Comparison of ENCODE assay signal across 8 mouse cellular contexts in genomic region chr9:77427292-77428114, GRCm38 (mm10).
A peak's percentile ranks its signal among the peaks of the same experiment; 100 is the strongest.
DNase-seq lines count a peak whose midpoint lies in the region; ATAC-seq and TF ChIP-seq lines count a peak whose summit lies in the region.

No protein-coding gene starts in this region.

- no peaks in the 10 kb centered on the region for H3K79me2 ChIP-seq in heart, adult 2 months (replicated peaks; ENCODE audit: control insufficient read depth, insufficient read depth, low read length)

- peaks cover 5% of the 10 kb centered on the region for H3K4me1 ChIP-seq in heart, adult 2 months (ENCODE audit: control insufficient read depth, insufficient read depth, low read length)
- H3K4me1 ChIP-seq in lung, adult 2 months (ENCODE audit: control insufficient read depth, insufficient read depth, low read length) = peaks cover 8% of the 10 kb centered on the region
- peaks cover 15% of the 10 kb centered on the region for H3K4me1 ChIP-seq in neural tube, embryonic 15.5 days

- peak overlapping the region; percentile 65 for H3K27ac ChIP-seq in heart, adult 2 months
- 0 out of 2 replicates have a peak overlapping the region, but pooled peaks have one; percentile 23 for H3K27ac ChIP-seq in neural tube, embryonic 15.5 days (replicated peaks)

- 52% methylated on average over 23 of the region's 23 CpGs for WGBS in heart, adult 2 months
- WGBS in lung, adult 2 months = 47% methylated on average over 23 of the region's 23 CpGs
- 9% methylated on average over 23 of the region's 23 CpGs for WGBS in neural tube, embryonic 15.5 days

- no peak overlapping the region; the same call in 1 of the 2 replicates for H3K4me3 ChIP-seq in heart, adult 2 months
- H3K4me3 ChIP-seq in lung, adult 2 months (replicated peaks; ENCODE audit: extremely low read depth, low read depth, low read length) = no peak overlapping the region
- H3K4me3 ChIP-seq in neural tube, embryonic 15.5 days (replicated peaks) = peak overlapping the region; percentile 18

- H3K9me3 ChIP-seq in neural tube, embryonic 15.5 days (replicated peaks) = no peaks in the 10 kb centered on the region

- no peaks in the 10 kb centered on the region for H3K36me3 ChIP-seq in heart, adult 2 months (ENCODE audit: control insufficient read depth, insufficient read depth, low read length)
- H3K36me3 ChIP-seq in neural tube, embryonic 15.5 days = no peaks in the 10 kb centered on the region

- peak overlapping the region; percentile 55 for H3K4me2 ChIP-seq in neural tube, embryonic 15.5 days

- intact Hi-C loops in heart, adult 2 months (cut with DNase I) = loop anchor here (5.0 kb wide), 1 partner anchor 115 kb away; the partner anchor contains the start of gene Lrrc1

- no peak for TF ChIP-seq CTCF in heart, adult 2 months (IDR thresholded peaks at IDR 0.05)
- TF ChIP-seq CTCF in lung, adult 2 months (IDR thresholded peaks at IDR 0.05; ENCODE audit: insufficient read depth, low read length) = no peak

- ATAC-seq in neural tube, embryonic 15.5 days (ENCODE audit: low FRiP score) = peak; percentile 62; the same call in 1 of the 2 replicates

- no peaks in the 10 kb centered on the region for H3K27me3 ChIP-seq in heart, adult 2 months (ENCODE audit: control insufficient read depth, insufficient read depth, low read length)
- no peaks in the 10 kb centered on the region for H3K27me3 ChIP-seq in neural tube, embryonic 15.5 days (replicated peaks)

- TF ChIP-seq EP300 in heart, adult 2 months (IDR thresholded peaks at IDR 0.05; ENCODE audit: insufficient read depth, low read depth, low read length) = no peak

- peak; percentile 38 for DNase-seq in Muller cell, postnatal 12 days (ENCODE audit: inconsistent ontology term)
- DNase-seq in embryo, embryonic 10.5 days (ENCODE audit: low spot score) = peak; percentile 78
- peak; percentile 31 to 33 for DNase-seq in heart, adult 2 months
- DNase-seq in kidney, adult 18-20 months = peak; percentile 59
- peak; percentile 34 for DNase-seq in lung, adult 2 months
- no peak for DNase-seq in c-Kit-positive CD71-positive TER-119-positive erythroid progenitor cells, embryonic 14.5 days (ENCODE audit: low spot score)
- DNase-seq in cerebellum, adult 8-10 months = no peak

- H3K9ac ChIP-seq in heart, adult 2 months (ENCODE audit: low read depth, low read length) = peak overlapping the region; percentile 15; the same call in 1 of the 2 replicates
- H3K9ac ChIP-seq in neural tube, embryonic 15.5 days (replicated peaks) = no peak overlapping the region

- peak; percentile 42; the same call in 1 of the 2 replicates for TF ChIP-seq POLR2A in heart, adult 2 months (IDR thresholded peaks at IDR 0.05; ENCODE audit: insufficient read depth, low read depth, low read length)
- TF ChIP-seq POLR2A in lung, adult 2 months (IDR thresholded peaks at IDR 0.05; ENCODE audit: borderline replicate concordance, extremely low read depth, low read depth, low read length) = no peak

Comparison
In these comparisons a context has a peak if more than half of its experiments do, and no peak if none do; other contexts are left out.
1. DNase-seq: peak in Muller cell, postnatal 12 days (single experiment), embryo, embryonic 10.5 days (single experiment), heart, adult 2 months (2 of 2), kidney, adult 18-20 months (single experiment) and lung, adult 2 months (single experiment); none in c-Kit-positive CD71-positive TER-119-positive erythroid progenitor cells, embryonic 14.5 days (single experiment) and cerebellum, adult 8-10 months (single experiment).